Mouse (Mus musculus) kidney, adult 2 months (tissue): ENCODE data around the gene Tcf25.

ENCODE experiments used
- CTCF ChIP-seq: fragments of 200-500 bp; conservative IDR thresholded peaks from 2 replicates; pipeline ENCODE4 v1.5.1; 2011; ENCODE audit warnings: low read depth, mild to moderate bottlenecking, control low read depth, low read length, moderate library complexity, mixed read lengths; ENCODE audit not compliant: insufficient read depth, insufficient read length
- POLR2A ChIP-seq: fragments of 200-500 bp; IDR thresholded peaks from one replicate; pipeline ENCODE4 v1.6.1; 2011; ENCODE audit warnings: low read depth, low read length, control low read depth

GRCm38 (mm10) chr8:123401936-123402335 lies 28.4 kb downstream of the Tcf25 start:
- TF ChIP-seq POLR2A (no peak), CTCF (no peak)
